Mouse (Mus musculus): ENCODE measurements around the gene Iqcg. TPM values are rescaled to one million over a fixed set of nuclear protein-coding genes. Genes with fewer than 3 reads are reported as not detected.
"Not testable (repeated sequence)": the region's sequence is repeated elsewhere in the genome, so short reads cannot be mapped to it uniquely, and the experiment has no call there.

Iqcg gene
- total RNA-seq, 2 experiments from 2014 or later: 2.5 to 3.6 TPM

DNA sequence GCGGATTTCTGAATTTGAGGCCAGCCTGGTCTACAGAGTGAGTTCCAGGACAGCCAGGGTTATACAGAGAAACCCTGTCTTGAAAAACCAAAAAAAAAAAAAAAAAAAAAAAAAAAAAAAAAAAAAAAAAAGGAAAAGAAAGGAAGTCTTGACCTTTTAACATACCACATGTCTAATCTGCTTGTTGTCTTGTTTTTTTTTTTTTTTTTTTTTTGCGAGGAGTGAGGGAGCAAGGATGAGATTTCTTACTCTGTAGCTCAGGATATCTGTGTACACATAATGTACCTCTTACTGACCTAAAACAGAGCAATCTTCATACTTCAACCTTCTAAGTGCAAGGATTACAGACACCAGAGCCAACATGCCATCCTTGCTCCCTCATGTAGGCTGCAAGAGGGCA is 1.1 kb downstream of the Iqcg start:
- not testable (repeated sequence) for DNase-seq (ENCODE audit: low spot score in 2 of 2)

DNA sequence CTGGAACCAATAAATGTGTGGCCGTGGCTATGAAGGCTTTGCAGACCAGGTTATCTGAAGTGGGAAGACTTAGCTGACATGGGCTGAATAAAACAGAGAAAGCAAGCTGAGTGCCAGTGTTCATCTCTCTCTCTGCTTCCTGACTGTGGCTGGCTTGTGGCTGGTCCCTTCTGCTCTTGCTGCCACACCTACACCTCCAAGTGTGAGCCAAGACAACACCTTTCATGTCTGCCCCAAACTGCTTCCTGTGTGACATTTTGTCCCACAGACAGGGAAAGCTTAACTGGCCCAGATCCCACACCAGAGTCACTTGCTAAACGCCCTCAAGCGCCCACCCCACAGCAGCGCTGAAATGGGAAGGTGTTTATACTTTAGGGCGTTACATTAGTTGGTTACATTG is 2.9 kb downstream of the Iqcg start:
- DNase-seq (ENCODE audit: low spot score in 2 of 2): no peak

DNA sequence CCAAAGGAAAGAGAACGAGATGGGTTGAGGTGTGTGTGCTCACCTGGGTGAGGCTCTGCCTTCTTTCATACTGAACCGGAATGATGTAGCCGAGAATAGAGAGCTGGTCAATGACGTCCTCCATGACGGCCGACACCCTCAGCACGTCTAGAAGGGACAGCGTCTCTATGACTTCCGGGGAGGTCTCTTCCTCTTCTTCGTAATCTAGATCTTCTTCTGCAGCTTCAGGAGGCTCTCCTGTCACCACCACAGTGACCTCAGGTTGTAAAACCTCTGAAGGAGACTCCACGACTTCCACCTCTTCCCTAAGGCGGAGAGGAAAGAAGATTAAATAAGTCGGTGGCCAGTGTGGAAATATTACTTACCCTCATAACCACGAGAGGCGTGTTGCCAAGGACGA is 6.2 kb downstream of the Iqcg start:
- no peak for DNase-seq (ENCODE audit: low spot score in 2 of 2)

DNA sequence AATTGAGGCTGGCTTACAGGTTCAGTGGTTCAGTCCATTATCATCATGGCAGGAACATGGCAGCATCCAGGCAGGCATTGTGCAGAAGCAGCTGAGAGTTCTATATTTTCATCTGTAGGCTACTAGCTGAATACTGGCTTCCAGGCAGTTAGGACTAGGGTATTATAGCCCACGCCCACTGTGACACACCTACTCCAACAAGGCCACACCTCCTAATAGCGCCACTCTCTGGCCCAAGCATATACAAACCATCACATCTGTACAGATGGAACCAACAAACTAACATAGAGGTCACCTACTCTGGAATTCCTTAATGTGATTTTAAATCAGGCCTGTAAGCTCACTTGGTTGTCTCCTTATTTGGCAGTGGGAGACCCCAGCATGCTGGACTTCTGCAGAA is 7.3 kb downstream of the Iqcg start:
- no peak for DNase-seq (ENCODE audit: low spot score in 2 of 2)

DNA sequence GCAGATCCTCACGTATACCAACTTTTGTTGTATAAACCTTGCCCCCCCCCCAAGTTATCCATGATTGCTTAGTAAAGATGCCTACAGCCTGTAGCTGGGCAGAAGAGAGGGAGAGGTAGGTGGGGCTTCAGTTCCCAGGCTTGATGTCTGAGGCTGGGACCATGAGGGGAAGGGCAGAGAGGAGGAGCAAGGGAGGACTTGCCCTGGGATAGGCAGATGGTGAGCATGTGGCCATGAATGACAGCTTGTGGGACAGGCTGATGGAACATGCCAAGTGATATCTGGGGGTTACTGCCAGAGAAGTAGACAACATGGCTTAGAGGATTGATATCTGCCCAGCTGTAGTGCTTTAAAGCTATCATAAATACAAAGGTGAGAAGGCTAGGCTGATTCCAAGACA is 8.0 kb downstream of the Iqcg start:
- DNase-seq (ENCODE audit: low spot score in 2 of 2): no peak

DNA sequence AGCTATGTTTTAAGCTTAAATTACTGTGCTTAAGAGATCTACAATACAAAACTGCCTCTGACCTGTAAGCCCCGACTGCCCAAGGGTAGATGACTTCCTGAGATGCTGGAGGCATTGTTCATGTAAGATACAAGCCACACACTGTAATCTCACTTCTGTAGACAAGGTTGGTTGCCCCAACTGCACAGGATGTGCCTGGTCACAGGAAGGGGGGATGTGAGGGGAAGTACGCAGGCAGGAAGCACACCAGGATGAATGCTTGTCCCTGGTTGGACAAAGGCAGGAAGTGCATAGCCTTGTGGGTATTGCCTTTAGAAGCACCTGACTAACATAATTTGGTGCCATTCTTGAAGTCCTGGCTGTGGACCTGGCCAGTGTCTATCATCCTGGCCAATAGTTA is 12.8 kb downstream of the Iqcg start:
- DNase-seq (ENCODE audit: low spot score in 2 of 2): no peak

DNA sequence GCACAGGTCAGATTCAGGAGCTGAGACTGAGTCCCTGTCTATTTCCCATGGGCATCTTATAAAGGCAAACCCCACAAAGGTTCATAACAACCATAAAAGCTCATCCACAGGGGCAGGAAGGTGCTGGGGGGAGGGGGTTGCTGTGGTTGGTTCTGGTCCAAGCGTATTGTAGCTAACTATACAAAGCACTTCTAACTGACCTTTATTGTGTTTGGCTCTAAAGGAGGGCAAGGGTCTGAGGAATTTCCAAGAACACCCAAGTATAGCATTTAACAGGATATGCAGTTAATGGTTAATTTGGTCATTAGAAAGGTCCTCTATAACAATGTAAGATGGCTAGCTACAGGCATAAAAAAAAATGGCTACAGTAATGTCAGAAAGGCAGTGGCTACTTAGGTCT is 13.3 kb downstream of the Iqcg start:
- no peak for DNase-seq (ENCODE audit: low spot score in 2 of 2)

DNA sequence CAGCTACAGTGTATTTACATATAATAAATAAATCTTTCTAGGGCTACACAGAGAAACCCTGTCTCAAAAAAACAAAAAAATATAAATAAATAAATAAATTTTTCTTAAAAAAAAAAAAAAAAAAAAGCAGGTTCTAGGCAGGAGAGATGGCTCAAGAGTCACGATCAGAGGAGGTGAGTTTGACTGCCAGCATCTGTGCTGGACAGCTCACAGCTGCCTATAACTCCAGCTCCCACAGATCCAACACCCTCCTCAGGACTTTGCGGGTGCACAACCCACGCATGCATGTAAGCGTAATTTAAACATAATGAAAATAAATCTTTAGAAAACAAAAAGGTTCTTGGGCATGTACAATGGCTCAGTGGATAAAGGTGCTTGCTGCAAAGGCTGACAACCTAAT is 20.0 kb downstream of the Iqcg start:
- DNase-seq (ENCODE audit: low spot score in 2 of 2): no peak

DNA sequence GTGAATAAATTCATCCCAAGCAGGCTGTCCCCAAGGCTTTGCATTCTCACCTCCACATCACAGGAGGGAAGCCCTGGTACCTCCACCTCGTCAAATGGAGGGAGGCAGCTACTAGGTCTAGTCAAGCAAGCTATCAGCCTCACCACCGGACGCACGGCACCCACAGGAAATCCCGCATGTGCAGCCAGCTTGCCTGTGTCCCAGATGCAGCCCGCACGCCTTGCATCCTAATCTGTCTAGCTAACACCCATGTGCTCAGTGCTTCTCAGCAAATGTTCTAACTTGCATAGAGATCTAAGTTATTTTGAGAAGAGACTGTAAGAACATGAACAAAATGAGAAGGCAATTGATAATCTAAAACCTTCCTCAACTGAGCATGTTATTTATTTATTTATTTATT is 29.7 kb downstream of the Iqcg start:
- DNase-seq (ENCODE audit: low spot score in 2 of 2): no peak

DNA sequence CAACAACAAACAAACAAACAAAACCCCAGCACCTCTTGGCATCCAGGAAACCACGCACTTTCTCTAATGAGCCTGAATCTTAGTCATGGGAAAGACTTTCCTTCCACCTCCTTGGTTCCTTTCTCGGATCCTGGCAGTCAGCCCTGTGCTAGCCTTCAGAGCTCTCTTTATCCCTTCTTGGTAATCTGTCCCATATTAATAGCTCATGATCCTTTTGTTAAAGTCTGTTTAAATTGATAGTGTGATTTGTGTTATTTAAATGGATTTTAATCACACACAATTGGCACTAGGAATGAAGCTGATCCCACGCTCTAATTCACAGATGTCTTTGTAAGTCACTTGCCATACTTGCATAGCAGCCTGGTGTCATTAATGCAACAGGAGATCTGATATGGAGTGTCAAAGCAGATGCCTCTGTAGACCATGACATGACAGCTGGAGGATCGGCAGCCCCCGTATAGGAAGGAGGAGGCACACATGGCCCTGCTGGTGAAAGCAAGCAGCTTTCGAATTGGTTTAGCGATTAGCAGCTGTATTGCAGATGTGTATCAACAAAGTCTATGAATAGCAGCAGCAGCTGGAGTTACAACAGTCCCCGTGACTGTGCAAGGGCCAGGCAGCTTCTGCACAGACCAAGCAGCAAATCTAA is 31.4 kb downstream of the Iqcg start:
- no peak for DNase-seq (ENCODE audit: low spot score in 2 of 2)

DNA sequence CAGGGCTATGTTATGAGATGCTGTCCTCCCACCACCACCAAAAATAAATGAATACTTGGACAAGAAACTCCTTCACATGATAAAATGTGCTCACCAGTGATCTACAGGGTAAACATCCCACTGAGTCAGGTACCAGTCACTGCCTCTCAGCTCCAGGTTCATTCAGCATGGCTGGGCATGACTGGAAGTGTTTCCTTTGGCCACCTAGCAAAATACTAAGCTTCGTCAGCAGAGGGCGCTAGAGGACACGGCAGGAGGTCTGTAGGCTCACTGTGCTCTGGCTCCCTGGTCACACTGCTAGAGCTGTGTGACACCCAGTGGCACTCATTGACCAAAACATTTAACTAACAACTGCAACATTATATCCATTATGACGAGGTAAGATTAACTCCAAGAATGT is 32.3 kb downstream of the Iqcg start:
- DNase-seq (ENCODE audit: low spot score in 2 of 2): peak; percentile 67 to 76

DNA sequence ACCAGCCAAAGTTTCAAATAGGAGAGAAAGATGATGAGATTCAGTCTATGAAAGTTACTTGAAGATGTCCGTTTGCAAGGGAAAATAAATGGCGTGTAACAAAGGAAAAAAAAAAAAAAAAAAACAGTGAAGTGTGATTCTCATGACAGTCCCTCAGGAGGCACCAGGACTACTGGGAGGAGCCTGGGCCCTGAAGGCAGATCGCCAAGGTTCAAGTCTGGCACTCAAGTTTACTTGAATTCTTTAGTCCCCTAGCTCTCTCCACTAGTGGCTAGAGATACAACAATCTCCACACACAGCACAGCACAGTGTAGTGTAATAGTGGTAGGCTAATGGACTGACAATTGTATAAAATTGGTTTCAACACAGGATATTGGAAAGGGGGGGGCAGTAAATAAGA is 34.6 kb downstream of the Iqcg start:
- no peak for DNase-seq (ENCODE audit: low spot score in 2 of 2)

DNA sequence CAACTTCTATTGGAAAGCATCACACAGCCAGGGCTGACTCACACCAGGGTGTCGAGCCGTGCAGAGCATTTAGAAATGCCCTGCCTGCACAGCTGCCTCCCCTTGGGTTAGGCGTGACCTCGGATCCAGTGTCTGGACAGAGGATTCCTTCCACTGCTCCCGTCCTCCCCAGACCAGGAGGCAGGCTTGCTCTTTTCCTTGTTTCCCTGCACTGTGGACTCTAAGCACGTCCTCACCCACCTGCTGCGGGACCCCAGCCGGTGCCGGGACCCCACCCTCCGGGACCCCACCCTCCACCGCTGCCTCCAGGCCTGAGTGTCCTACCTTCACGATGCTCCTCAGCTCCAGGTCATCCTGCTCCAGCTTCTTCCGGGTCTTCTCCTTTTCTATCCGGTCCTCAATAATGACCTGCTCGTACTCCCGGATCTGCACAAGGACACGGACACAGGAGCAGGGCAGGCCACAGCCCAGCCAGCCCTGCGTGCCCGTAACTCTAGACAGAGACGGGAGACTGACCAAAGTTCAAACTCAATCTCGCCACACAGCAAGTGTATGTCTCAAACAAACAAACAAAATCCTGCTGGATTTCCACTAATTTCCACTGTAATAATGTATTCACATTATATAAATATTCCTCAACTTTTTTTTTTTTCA is 36.8 kb downstream of the Iqcg start:
- DNase-seq (ENCODE audit: low spot score in 2 of 2): no peak

DNA sequence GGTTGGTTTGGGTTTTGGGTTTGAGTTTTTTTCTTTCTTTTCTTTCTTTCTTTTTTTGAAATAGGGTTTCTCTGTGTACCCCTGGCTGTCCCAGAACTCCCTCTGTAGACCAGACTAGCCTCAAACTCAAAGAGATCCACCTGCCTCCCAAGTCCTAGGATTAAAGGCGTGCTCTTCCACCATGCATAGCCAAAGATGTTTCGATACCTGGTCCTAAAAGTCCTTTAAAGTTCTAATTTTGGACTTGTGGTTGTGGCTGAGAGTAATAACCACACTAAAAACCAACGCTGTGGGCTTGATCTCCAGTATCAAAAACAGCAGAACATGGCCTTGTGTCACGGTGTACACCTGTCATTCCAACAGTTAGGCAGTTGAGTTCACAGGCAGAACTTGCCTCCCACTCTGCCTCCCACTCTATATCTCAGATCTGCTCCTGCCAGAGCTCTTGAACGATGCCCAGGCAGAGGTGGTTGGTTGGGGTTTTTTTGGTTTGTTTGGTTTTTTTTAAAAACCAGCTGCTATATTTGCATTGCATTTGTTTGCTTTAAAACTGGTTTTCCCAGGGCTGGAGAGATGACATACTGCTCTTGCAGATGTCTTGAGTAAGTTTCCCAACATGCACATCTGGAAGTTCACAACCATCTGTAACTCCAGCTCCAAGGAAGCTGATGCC is 38.2 kb downstream of the Iqcg start:
- no peak for DNase-seq (ENCODE audit: low spot score in 2 of 2)

DNA sequence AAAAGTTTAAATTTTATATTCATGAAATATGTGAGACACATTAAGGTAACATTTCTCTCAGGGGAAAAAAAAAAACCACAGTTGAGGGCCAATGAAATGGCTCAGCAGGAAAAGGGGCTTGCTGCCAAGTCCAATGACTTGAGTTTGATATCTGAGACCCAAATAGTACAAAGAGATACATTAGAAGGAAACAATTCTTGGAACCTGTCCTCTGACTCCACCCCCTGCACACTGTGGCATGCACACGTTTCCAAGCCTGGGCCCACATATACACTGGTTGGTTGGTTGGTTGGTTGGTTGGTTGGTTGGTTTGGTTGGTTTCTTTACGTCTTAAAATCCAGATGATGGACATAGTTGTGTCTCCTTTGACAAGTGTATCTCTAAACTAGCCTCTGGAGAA is 40.0 kb downstream of the Iqcg start:
- no peak for DNase-seq (ENCODE audit: low spot score in 2 of 2)

DNA sequence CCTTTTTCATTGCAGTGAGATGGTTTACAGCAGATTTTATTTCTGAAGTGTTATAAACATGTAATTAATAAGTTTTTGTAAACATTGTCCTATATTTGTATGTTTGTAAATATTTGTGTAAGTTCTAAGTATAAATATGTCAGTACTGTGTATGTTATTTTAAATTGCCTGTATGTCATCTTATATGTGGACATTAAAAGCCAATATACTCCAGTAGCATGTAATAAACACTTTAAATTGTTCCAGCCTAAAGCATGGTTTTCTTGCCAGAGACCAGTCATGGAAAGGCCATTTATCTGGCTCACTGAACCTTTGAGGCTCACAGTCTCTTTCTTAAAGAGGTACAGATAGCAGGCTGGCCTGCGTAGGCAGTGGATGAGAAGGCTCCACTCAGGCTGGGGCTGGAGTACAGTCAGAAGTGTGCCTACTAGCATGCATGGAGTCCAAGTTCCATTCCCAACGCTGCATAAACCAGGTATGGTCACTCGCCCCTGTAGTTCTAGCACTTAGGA is 40.6 kb downstream of the Iqcg start:
- no peak for DNase-seq (ENCODE audit: low spot score in 2 of 2)

DNA sequence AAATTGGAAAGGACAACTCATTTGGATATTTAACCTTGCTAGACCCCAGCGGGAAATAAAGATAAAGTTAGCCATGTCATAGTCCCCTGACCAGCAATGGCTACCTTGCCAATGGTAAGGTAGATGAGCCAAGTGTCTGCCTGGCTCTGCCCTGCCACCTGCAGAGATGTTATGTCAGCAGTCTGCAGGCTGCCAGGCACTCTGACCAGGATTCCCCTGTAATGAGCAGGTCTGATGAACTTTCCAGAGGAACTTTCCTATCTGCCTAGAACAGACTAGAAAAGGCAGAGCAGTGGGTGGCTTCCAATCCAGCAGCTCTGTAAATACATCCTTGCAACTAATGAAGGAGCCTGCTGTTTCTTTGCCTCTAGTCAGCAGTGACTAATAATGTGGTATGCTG is 41.1 kb downstream of the Iqcg start:
- no peak for DNase-seq (ENCODE audit: low spot score in 2 of 2)

DNA sequence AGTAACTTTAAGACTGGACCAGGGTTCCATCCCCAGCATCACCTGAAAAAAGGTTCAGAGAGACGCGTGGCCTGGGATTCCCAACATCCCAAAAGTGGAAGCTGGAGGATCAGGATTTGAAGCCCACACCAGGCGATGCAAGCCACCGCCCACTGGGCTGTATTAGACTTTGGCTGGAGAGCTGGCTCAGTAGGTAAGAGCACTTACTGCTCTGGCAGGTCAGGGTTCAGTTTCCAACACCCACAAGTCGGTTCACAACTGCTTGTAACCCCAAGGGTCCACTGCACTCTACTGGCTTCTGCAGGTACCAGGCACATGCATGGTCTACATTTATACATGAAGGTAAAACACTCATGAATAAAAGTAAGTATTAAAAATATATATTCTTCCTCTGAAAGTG is 42.2 kb downstream of the Iqcg start:
- DNase-seq (ENCODE audit: low spot score in 2 of 2): no peak

DNA sequence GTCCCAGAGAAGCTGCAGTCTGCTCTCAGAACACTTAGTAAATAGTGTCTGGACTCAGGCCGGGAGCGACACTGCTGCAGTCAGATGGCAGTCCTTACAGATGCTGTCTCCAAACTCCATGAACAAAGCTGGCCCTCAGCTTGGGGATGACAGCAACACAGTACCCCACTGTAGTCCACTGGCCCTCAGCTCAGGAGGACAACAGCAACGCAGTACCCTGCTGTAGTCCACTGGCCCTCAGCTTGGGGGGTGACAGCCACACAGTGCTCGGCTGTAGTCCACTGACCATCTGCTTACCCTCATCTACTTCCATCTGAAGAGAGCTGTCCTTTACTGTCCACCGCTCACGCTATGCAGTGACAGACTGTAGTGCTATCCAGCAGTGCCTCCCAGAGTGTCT is 45.9 kb downstream of the Iqcg start:
- DNase-seq (ENCODE audit: low spot score in 2 of 2): no peak

DNA sequence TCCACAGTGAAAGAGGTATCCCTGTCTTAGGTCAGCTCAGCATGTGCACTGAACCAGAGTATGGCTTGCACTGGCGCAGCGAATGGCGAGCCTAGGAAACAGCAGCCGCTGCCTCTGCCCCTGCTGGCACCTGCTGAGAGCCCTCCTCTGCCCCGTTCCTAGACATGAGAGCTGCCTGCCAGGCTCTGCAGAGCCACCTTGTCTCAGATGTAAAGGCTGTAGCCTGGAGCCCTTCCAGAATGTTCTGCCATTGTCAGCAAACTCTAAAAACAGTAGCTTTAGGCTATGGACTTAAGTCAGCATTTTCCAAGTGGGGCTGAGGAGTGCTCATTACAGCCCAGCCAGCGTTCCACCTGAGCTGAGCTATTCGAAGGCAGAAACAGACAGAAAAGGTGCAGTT is 48.6 kb downstream of the Iqcg start:
- no peak for DNase-seq (ENCODE audit: low spot score in 2 of 2)

DNA sequence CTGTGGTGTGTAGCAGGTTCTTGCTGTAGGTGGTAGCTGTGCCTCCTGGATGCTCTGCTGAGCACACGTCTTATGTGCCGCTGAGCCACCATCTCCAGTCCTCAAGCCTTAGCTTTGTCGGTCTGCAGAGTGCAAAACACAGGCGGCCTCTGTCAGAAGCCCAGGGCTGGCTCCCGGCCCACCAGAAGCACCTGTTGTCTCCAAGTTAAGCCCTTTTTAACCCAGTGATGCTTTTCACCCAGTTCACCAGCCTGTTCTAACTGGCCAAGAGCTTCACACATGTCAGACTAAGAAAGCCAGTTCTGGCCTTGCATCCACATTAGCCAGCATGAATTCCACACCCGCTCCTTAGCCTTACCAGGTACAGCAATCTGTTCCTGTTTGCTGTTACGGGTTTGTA is 49.1 kb downstream of the Iqcg start:
- DNase-seq (ENCODE audit: low spot score in 2 of 2): no peak

DNA sequence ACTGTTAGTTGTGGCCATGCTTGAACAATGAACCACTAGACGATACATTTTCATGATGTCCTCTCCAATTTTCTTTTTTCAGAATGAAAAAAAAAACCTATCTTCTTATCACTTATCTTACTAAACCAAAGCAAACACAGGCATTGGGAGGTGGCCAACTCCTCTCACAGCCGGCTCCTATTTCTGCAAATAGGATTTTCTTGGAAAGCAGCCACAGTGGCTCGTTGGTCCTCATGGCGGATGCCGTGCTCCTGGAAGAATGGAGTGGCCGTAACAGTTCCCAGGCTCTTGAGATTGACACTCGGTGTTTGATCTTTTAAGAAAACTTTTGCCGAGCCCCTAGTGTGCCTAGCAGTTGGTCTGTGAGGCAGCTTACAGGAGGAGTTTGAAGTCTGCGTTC is 50.8 kb downstream of the Iqcg start:
- no peak for DNase-seq (ENCODE audit: low spot score in 2 of 2)

DNA sequence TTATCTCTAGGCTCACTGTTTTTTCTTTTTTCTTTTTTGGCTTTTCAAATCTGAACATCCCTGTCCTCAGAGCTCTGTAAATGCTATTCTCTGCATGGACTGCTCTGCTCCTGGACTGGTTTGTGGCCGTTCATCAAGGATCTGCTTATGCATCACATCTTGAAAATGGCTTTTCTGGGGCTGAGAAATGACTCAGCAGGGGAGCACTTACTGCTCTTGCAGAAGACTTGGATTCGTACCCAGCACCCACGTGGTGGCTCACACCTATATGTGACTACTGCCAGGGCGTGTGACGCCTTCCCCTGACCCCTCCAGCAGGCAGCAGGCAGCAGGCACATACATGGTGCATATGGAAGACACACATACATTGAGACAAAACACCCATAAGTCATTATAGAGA is 63.9 kb downstream of the Iqcg start:
- no peak for DNase-seq (ENCODE audit: low spot score in 2 of 2)
